Mouse (Mus musculus) embryonic facial prominence, embryonic 14.5 days (tissue): ENCODE data around the gene Tnik. TPM values are rescaled to one million over a fixed set of nuclear protein-coding genes. Genes with fewer than 3 reads are reported as not detected.

Source experiments
- ATAC-seq: fragments of 200-750 bp; cut with Nextera tagmentation; 2 replicates; pipeline ENCODE4 v1.8.0; 2017; ENCODE audit warnings: low read depth, moderate number of reproducible peaks, moderate TSS enrichment
- DNase-seq: peaks from one replicate; pipeline ENCODE4 v3.0.0-alpha.2; 2015; ENCODE audit warnings: low spot score
- H3K27ac ChIP-seq: fragments of 300-500 bp; sonication (generic); replicated peaks from 2 replicates; pipeline ENCODE4 v1.5.1; 2014; ENCODE audit warnings: low read depth, mild to moderate bottlenecking, low read length, moderate library complexity
- H3K27me3 ChIP-seq: fragments of 300-500 bp; sonication (generic); replicated peaks from 2 replicates; pipeline ENCODE4 v1.6.1; 2014; ENCODE audit warnings: low read length; ENCODE audit not compliant: control insufficient read depth, insufficient read depth
- H3K36me3 ChIP-seq: fragments of 300-500 bp; sonication (generic); 2 replicates; pipeline ENCODE4 v1.6.1; 2014; ENCODE audit warnings: low read length, mixed read lengths; ENCODE audit not compliant: control insufficient read depth, insufficient read depth
- H3K4me1 ChIP-seq: fragments of 300-500 bp; sonication (generic); 2 replicates; pipeline ENCODE4 v1.6.1; 2014; ENCODE audit warnings: antibody characterized with exemption, low read length; ENCODE audit not compliant: control insufficient read depth, insufficient read depth
- H3K4me2 ChIP-seq: fragments of 300-500 bp; sonication (generic); 2 replicates; pipeline ENCODE4 v1.6.1; 2014; ENCODE audit warnings: low read depth, mild to moderate bottlenecking, low read length, moderate library complexity, mixed read lengths
- H3K4me3 ChIP-seq: fragments of 300-500 bp; sonication (generic); 2 replicates; pipeline ENCODE4 v1.5.1; 2014; ENCODE audit warnings: low read depth, mild to moderate bottlenecking, low read length
- H3K9ac ChIP-seq: fragments of 300-500 bp; sonication (generic); 2 replicates; pipeline ENCODE4 v1.6.1; 2014; ENCODE audit warnings: low read depth, mild to moderate bottlenecking, low read length, moderate library complexity, mixed read lengths
- H3K9me3 ChIP-seq: fragments of 300-500 bp; sonication (generic); 2 replicates; pipeline ENCODE4 v1.6.1; 2016; ENCODE audit warnings: low read length; ENCODE audit not compliant: control insufficient read depth
- WGBS: fragments of 180-500 bp; shearing (Covaris S2); extraction: QIAGEN DNeasy Blood & Tissue Kit; methylation state at CpG from one replicate; pipeline ENCODE4 v1.1.7; 2014; 5-methylcytosine and 5-hydroxymethylcytosine counted together
- polyA plus RNA-seq: library from polyadenylated mRNA; unstranded; fragments of >200 nt; fragmentation: Nextera tagmentation; extraction: Ambion mirVana; gene quantifications from 2 replicates; pipeline ENCODE4 v1.2.1, GENCODE M21; 2014

Gene Tnik
- polyA plus RNA-seq, 1 experiment from 2014 or later = 19.4 TPM

GRCm38 (mm10) chr3:28271884-28272283 lies 8.9 kb downstream of the Tnik start:
- no peak for DNase-seq
- no peaks in the 10 kb centered on the region for H3K9me3 ChIP-seq
- H3K4me1 ChIP-seq = no peaks in the 10 kb centered on the region
- no peak for ATAC-seq
- no peak overlapping the region for H3K4me3 ChIP-seq
- no peaks in the 10 kb centered on the region for H3K36me3 ChIP-seq
- no peaks in the 10 kb centered on the region for H3K27me3 ChIP-seq
- H3K9ac ChIP-seq = no peak overlapping the region
- H3K27ac ChIP-seq = no peak overlapping the region
- no peak overlapping the region for H3K4me2 ChIP-seq

DNA sequence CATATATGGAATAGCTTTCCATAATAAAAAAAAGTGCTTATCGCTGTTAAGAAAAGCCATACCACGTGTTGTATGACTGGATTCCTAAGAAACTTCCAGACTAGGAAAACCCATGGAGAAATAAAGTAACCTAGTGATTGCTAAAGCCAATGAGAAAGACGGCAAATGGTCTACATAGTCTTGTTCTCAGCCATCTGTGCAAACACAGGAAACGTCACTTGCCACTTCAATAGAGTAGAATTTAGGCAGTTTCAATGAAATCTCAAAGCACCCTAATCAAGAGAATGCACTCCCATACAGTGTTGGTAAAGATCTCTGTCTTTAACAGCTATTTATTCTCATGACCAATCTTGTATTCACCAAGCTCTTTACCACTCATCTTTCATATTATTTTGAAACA lies 11.7 kb downstream of the Tnik start:
- H3K4me1 ChIP-seq = no peaks in the 10 kb centered on the region
- WGBS = 86% methylated on average over 4 of the region's 4 CpGs
- DNase-seq (no peak), ATAC-seq (no peak)
- H3K9ac ChIP-seq = no peak overlapping the region
- H3K27ac ChIP-seq = no peak overlapping the region
- no peaks in the 10 kb centered on the region for H3K27me3 ChIP-seq
- H3K36me3 ChIP-seq = no peaks in the 10 kb centered on the region
- no peaks in the 10 kb centered on the region for H3K9me3 ChIP-seq
- no peak overlapping the region for H3K4me3 ChIP-seq
- no peak overlapping the region for H3K4me2 ChIP-seq

DNA sequence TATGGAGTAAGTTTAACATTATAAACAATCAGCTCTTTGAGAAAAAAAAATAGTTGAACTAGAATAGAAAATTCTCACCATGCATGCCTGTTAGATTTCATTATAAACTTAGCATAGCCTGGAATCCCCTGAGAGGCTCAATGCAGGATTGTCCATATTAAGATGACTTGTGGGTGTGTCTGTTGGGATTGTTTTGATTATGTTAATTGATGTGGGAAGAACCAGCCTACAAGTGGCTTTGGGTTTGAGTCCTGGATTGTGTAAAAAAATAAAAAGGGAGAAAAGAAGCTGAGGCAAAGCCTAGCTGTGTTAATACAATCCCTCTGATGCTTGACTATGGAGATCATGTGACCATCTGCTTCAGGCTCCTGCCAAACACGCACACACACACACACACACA lies 26.7 kb downstream of the Tnik start:
- Histone ChIP-seq H3K4me1 (0 out of 2 replicates have a peak, but pooled peaks cover 5% of the 10 kb centered on the region), H3K27ac (no peak overlapping the region), H3K4me2 (no peak overlapping the region), H3K9ac (no peak overlapping the region), H3K27me3 (no peaks in the 10 kb centered on the region), H3K36me3 (no peaks in the 10 kb centered on the region), H3K9me3 (no peaks in the 10 kb centered on the region), H3K4me3 (no peak overlapping the region)
- 44% methylated on average over 1 of the region's 1 CpGs for WGBS
- ATAC-seq = peak; percentile 50
- peak; percentile 66 for DNase-seq

GRCm38 (mm10) chr3:28301378-28301777 lies 38.4 kb downstream of the Tnik start:
- DNase-seq (no peak), ATAC-seq (no peak)
- H3K36me3 ChIP-seq = no peaks in the 10 kb centered on the region
- WGBS = 66% methylated on average over 4 of the region's 4 CpGs
- H3K4me2 ChIP-seq = no peak overlapping the region
- H3K9me3 ChIP-seq = no peaks in the 10 kb centered on the region
- H3K4me1 ChIP-seq = peaks cover 2% of the 10 kb centered on the region; the same call in 1 of the 2 replicates
- H3K27me3 ChIP-seq = no peaks in the 10 kb centered on the region
- H3K9ac ChIP-seq = no peak overlapping the region
- H3K27ac ChIP-seq = no peak overlapping the region
- no peak overlapping the region for H3K4me3 ChIP-seq

GRCm38 (mm10) chr3:28303915-28304314 lies 40.9 kb downstream of the Tnik start:
- no peak overlapping the region for H3K4me2 ChIP-seq
- no peaks in the 10 kb centered on the region for H3K36me3 ChIP-seq
- no peak for ATAC-seq
- H3K9me3 ChIP-seq = no peaks in the 10 kb centered on the region
- no peak overlapping the region for H3K27ac ChIP-seq
- no peaks in the 10 kb centered on the region for H3K4me1 ChIP-seq
- 92% methylated on average over 5 of the region's 5 CpGs for WGBS
- H3K9ac ChIP-seq = no peak overlapping the region
- DNase-seq = no peak
- no peaks in the 10 kb centered on the region for H3K27me3 ChIP-seq
- H3K4me3 ChIP-seq = no peak overlapping the region

DNA sequence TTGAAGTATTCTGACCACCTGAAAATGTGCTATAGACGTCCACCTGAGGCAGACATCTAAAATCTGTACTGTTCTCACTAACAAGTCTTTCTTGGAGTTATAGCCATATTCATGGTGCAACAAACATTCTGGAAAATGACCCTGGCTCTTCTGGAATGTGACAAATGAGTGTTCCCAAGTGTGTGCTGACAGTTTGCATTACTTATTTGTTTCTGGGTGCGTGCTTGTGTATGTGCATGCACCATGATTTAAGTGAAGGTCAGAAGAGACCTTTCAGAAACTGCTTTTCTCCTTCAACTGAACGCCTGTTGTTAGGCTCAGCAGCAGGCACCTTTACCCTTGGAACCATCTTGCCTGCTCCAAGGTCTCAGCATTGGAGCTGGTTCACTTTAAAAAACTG lies 43.8 kb downstream of the Tnik start:
- H3K27ac ChIP-seq = no peak overlapping the region
- WGBS = 89% methylated on average over 3 of the region's 3 CpGs

GRCm38 (mm10) chr3:28314438-28314837 lies 51.4 kb downstream of the Tnik start:
- no peaks in the 10 kb centered on the region for H3K9me3 ChIP-seq
- no peaks in the 10 kb centered on the region; the same call in 1 of the 2 replicates for H3K4me1 ChIP-seq
- H3K27ac ChIP-seq = no peak overlapping the region
- no peak for ATAC-seq
- 96% methylated on average over 2 of the region's 2 CpGs for WGBS
- H3K27me3 ChIP-seq = no peaks in the 10 kb centered on the region
- no peak overlapping the region for H3K4me3 ChIP-seq
- no peak for DNase-seq
- H3K36me3 ChIP-seq = no peaks in the 10 kb centered on the region
- no peak overlapping the region for H3K9ac ChIP-seq
- no peak overlapping the region for H3K4me2 ChIP-seq

More for the DNA sequence above, 43.8 kb downstream of the Tnik start:
- no peak overlapping the region for H3K4me3 ChIP-seq
- no peaks in the 10 kb centered on the region for H3K27me3 ChIP-seq
- no peak overlapping the region for H3K9ac ChIP-seq
- DNase-seq (no peak), ATAC-seq (no peak)
- no peaks in the 10 kb centered on the region for H3K4me1 ChIP-seq
- no peaks in the 10 kb centered on the region for H3K36me3 ChIP-seq
- no peak overlapping the region for H3K4me2 ChIP-seq
- H3K9me3 ChIP-seq = no peaks in the 10 kb centered on the region

DNA sequence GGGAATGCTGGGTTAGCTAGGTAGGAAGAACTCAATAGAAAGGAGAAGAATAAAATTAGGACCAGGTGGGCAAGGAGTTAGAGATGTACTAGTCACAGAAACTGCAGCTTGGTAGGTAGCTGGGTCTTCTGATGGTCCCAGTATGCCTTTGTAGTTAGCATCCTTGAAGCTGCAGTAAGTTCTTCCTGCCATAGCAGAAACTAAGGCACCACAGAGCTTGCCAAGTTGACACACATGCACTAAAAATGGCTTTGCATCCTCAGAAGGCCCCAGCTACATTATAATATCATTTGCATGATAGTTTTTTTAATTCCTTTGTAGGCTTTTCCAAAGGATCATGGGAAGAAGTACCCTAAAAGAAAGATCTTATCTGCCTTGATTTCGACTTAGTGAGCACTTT lies 54.3 kb downstream of the Tnik start:
- H3K4me1 ChIP-seq = no peaks in the 10 kb centered on the region; the same call in 1 of the 2 replicates
- H3K4me3 ChIP-seq = no peak overlapping the region
- no peaks in the 10 kb centered on the region for H3K9me3 ChIP-seq
- H3K9ac ChIP-seq = no peak overlapping the region
- no peak for ATAC-seq
- H3K4me2 ChIP-seq = no peak overlapping the region
- H3K27me3 ChIP-seq = no peaks in the 10 kb centered on the region
- no peak overlapping the region for H3K27ac ChIP-seq
- DNase-seq = no peak
- 74% methylated on average over 1 of the region's 1 CpGs for WGBS
- no peaks in the 10 kb centered on the region for H3K36me3 ChIP-seq

- H3K27ac ChIP-seq = no peak overlapping the region
- H3K9me3 ChIP-seq = no peaks in the 10 kb centered on the region
- H3K27me3 ChIP-seq = no peaks in the 10 kb centered on the region
- no peak for DNase-seq
- H3K4me2 ChIP-seq = no peak overlapping the region
- WGBS = 86% methylated on average over 8 of the region's 8 CpGs
- no peak for ATAC-seq
- no peaks in the 10 kb centered on the region for H3K4me1 ChIP-seq
- H3K9ac ChIP-seq = no peak overlapping the region
- no peaks in the 10 kb centered on the region for H3K36me3 ChIP-seq
- no peak overlapping the region for H3K4me3 ChIP-seq
These were observed 58.6 kb downstream of the Tnik start for GRCm38 (mm10) chr3:28321635-28322034.
